Mouse (Mus musculus) kidney, postnatal 36 days (tissue): ENCODE results near the gene Casc1.
A peak's percentile ranks its signal among the peaks of the same experiment; 100 is the strongest.

Experiments
- DNase-seq, 2 experiments: peaks; one replicate each; pipeline ENCODE4 v3.0.0; 2021 to 2022; ENCODE audit warnings: mixed read lengths in 2 of 2

The Casc1 gene

GRCm38 (mm10) chr6:145202432-145203125 lies 8.2 kb downstream of the Casc1 start:
- DNase-seq = no peak

DNA sequence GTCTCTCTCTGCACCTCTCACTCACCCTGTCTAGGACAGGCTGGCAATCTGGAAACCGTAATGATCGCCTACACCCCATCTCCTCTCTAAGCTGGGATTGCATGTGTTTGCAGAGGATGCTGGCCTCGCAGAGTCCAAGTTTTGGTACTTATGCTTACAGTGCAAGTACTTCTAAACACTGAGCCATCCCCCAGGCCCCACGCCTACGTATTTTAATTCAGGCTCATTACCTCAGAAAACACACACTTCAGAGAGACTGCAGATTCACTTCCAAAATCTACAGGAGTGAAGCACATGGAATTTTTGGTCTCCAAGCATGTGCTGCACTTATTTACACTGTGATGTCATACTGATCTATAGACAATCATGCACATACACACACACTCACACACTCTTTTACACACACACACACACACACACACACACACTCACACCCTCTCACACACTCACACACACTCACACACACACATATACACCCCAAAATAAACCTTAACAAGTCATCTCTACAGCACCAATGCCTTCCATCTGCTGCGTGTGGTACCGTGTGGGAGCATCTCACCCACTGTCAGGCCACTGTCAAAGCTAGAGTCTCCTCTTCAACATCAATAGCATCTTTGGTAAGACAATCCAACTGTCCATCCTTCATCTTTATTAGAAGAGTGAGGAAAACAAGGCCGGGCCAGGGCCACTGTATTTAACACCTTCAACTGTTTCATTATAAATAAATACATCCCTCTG lies 12.7 kb downstream of the Casc1 start:
- DNase-seq = no peak

DNA sequence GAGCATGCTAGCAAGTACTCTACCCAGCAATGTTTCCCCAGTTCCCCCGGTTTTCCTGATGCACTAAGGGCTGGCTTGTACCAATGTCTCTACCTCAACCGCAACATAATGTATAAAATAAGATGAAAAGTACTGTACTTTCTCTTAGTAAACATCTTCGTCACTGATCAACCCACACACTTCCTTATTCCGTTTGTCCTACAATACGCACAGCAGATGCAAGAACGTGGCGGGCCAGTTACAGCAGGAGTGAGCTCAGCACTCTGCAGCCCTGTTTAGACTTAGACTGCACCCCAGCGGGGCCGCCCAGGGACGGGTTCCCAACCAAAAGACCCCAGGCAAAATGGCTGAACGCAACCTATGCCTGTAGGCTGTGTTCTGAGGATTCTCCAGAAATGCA lies 17.4 kb downstream of the Casc1 start:
- no peak for DNase-seq

DNA sequence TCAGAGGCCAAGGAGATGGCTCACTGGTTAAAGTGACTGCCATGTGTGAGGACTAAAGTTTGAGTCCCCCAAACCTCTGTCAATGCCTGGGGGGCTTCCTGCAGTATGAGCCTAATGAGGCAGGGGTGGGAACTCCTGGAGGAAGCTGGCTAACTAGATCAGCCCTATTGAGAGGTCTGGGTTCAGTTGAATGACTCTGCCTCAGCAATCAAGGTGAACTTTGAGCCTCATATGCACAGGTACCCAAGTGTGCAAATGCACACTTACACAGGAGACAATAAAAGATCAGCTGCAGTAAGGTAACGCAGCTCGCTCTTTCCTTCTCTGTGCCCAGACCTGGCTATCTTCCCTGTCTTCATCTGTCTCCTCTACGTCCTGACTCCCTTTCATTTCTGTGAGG lies 17.8 kb downstream of the Casc1 start:
- DNase-seq = no peak

DNA sequence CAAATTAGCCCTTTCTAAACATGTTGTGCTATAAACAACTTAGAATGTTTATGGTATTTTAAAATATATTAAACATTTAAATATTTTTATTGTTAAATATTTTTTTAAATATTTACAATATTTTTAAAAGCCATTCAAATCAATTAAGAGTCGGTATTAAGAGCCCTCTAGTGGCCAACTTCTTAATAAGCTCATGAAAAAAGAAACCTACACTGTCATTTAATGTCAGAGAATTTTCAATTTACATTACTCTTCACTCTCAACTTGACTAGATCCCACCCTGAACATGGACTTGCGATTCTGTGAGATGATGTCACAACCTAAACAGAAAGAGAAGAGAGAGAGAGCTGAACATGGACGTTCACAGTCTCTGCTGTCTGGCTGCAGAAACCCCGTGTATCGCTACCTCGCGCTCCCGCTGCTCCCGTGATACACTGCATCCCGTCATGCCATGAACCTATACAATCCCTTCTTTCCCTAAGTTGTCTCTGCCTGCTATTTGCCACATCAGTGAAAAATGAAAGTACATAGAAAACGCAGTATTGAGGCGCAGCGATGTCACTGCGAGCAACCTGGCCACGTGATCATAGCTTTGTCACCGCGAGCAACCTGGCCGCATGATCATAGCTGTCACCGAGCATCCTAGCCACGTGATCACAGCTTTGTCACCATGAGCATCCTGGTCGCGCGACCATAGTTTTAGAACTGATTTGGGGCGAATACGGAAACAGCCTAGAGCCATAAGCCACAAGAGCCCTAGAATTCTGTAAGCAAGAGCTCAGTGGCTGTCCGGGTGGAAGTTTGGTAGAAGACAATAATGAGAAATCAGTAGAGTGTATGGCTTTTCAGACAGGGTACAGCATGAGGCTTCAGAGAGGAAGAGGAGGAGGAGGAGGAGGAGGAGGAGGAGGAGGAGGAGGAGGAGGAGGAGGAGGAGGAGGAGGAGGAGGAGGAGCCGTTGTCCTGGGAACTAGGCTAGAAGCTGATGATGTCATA lies 23.4 kb downstream of the Casc1 start:
- DNase-seq = no peak

GRCm38 (mm10) chr6:145186096-145186495 lies 24.7 kb downstream of the Casc1 start:
- no peak for DNase-seq

DNA sequence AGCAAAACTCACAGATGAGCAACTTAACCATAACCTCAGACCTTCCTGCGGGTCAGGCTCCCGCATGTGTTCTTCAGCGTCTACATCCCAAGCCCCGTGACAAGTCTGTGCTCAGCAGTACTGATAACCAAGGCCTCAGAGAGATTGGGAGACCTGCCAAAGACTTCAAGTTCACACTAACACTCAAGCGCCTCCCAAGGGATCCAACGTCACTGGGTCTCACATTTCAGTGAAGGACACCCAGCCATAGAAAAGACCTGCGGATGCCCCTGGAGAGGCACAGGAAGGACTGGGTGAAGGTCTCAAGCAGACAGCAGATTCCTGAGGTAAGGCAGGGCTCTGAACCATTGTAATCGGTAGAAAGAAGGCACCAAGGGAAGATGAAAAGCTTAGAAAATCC lies 28.8 kb downstream of the Casc1 start:
- DNase-seq = peak; percentile 24 to 49

- peak; percentile 36 to 85 for DNase-seq
Observed at GRCm38 (mm10) chr6:145179665-145180064, 31.1 kb downstream of the Casc1 start.

DNA sequence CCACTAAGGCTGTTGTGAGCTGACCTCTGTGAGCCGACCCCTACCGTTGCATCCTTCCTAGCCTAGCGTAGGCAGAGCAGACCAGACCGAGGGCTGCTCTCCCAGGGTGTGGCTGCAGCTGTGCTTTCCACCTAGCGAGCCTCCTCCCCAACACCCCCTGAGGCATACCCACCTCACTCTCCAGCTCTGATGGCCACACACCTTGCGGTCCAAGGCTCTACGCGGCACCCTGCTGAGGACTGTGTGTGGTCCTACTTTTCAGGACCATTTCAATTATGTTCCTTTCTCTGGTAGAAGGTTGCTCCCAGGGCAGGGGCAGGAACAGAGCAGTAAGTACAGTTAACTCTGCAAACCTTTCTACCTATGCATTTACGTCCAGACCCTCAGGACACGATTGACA lies 34.3 kb downstream of the Casc1 start:
- no peak for DNase-seq

- no peak for DNase-seq
Observed at GRCm38 (mm10) chr6:145175571-145175981, 35.2 kb downstream of the Casc1 start.

DNA sequence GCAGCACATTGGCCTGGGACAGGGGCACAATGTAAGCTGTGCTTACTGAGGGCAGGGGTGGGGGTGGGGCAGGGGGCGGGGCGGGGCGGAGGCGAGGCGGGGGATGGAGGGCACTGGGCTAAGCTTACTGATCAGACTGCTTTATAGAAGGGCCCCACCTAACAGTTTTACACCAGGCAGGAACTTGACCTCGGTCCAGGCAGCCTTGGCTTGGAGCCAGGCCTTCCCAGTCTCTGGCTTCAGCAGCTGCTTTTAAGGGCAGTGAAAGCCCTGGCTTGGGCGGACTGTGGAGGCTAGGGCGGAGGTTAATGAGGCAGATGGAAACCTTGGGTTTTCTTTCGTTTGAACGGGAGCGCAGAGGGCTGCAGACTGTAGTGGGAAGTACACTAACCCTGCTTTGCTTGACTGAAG lies 37.0 kb downstream of the Casc1 start:
- peak; percentile 96 to 98 for DNase-seq

DNA sequence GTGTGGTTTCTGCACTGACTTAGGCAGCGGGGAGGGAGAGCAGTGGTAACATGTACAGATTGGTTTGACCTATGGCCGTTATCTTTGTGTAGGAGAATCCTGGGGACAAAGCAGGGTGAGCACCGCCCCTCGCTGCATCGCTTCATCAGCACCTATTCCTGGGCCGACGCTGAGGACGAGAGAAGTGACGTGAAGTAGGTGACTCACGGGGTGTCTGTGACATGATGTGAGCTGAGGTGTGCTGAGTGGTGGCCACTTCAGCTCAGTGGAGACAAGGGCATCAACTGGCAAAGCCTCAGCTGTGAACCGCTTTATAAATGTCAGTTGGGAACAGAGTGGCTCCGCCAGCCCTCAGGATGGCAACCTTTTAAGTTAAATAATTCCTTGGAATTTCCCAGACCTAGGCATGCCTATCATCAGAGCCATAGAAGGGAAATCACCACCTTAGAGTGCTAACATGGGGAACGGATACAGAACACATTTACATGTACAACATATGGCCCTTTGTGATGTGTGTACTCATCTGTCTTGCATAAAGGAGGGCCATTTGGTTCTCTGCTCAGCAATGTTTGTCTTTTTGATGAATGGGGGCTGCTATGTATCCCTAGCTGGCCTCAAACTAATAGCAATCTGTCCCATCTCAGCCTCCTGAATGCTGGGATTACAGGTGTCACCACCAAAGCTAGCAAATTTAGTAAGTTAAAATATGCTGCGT lies 38.8 kb downstream of the Casc1 start:
- DNase-seq = no peak

DNA sequence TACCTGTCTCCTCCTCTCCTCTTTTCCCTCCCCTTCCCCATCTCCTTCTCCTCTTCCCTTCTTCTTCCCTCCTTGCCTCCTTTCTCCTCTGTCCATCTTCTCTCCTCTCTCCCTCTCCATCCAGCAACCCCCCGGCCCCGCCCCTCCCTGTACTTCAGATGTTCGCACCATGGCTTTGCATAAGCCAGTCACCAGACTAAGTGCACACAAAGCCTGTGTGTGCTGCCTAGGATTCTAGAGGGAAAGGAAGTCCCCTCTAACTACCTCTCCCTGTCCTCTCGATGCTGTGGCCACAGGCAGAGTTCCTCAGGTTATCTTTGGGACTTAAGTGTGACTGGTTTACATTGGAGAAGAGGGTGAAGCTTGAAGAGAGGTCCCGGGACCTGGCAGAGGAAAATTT lies 50.2 kb downstream of the Casc1 start:
- no peak for DNase-seq

DNA sequence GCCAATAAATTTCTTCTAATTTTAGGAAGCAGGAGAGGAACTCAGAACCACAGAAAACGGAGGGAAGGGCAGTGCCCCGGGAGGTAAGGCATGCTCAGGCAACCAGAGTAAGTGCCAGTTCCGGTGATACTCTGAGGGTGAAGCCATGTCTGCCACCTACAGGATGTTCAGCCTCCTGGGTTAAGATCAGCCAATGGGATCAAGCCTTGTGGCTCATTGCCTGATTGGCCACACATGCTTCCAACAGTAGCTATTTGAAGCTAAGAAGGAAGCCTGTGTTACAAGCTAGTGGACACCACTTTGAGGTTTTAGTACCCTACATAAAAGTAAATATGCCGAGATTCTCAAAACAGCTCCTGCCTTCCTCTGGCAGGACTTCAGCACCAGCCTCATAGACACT lies 52.2 kb downstream of the Casc1 start:
- DNase-seq = no peak

GRCm38 (mm10) chr6:145149054-145149453 lies 61.8 kb downstream of the Casc1 start:
- no peak for DNase-seq

- no peak for DNase-seq
Observed at GRCm38 (mm10) chr6:145147716-145148115, 63.1 kb downstream of the Casc1 start.

DNA sequence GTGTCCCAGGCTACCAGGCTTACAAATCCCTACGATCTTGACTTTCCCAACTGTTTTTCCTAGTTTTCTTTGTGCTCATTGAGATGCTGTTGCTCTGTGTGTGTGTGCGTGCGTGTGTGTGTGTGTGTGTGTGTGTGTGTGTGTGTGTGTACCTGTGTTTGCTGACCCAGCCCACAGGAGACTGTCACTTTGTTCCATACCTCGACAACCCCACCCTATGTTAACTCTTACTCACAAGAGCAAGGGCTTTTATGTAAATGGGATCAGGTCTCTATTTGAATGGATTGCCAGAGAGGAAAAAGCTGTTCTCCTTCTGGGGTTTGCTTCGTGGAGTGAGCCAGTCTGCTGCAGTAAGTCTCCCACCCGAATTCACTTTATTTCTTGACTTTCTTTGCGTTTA lies 65.6 kb downstream of the Casc1 start:
- no peak for DNase-seq

- DNase-seq = no peak
Observed at GRCm38 (mm10) chr6:145141827-145142226, 69.0 kb downstream of the Casc1 start.

- DNase-seq = no peak
Observed at GRCm38 (mm10) chr6:145140706-145141105, 70.1 kb downstream of the Casc1 start.

DNA sequence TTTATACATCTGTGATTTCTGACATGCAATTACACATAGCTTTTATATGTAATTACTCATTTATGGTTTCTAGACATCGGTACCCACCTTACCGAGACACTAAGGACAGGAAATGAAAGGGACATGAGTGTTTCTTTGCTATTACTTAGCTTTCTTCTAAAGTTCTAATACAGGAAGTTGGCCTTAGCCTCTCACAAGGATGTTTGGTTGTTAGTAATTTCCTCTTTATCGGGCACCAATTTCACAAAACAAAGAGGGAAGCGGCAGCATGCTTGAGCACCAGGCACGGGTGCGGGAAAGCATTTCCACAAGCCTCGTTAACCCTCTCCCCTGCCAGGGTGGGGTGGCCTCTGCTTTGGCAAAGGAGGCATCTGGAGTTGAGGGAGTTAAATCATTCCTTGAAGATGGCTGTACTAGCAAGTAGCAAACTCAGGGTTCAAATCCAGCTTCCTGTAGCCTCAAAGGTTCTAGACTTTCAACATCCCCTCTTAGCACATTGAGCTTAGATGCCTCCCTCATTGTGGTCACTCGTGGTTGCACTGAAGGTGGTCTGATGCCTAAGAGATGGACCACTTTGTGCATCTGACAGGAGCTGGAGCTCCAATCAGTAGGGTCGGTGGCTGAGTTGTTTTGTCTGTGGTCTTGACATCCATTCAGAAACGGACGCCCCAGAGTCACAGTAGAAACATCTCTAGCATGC lies 70.9 kb downstream of the Casc1 start:
- DNase-seq = no peak

DNA sequence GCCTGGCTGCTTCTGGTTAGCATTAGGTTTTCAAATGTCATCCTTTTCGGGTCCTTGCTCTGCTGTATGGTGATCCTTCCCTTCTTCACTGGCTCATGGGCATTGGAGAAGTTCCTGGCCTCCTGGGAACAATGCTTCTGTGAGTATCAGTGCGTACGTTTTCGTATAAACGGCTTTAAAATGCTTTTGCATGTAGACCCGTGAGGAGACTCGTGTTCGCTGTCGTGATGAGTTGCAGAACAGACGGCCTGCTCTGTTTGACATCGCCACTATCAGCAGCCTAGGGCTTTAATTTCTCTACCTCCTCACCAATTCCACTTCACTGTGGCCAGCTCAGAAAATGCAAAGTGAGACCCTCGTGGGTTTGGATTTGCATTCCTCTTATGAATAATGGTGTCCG lies 71.6 kb downstream of the Casc1 start:
- no peak for DNase-seq

- no peak for DNase-seq
Observed at GRCm38 (mm10) chr6:145136831-145137230, 74.0 kb downstream of the Casc1 start.
